Mouse (Mus musculus): ENCODE measurements at regions not wholly inside any gene's neighbourhood (a gene's known extent, or its start where the extent isn't known, plus 50 kb on each side); places are given as distances from the start of the nearest gene placed in this dataset.

GRCm38 (mm10) chr8:93591608-93592301 lies 56.1 kb upstream of the Ces5a start:
- TF ChIP-seq POLR2A (IDR thresholded peaks at IDR 0.05; ENCODE audit: low read depth, low read length) (no peak), CTCF (conservative IDR thresholded peaks at IDR 0.05; ENCODE audit: insufficient read depth, insufficient read length, low read depth, low read length) (peak; percentile 82)
- no peaks in the 10 kb centered on the region for H3K4me1 ChIP-seq (ENCODE audit: control insufficient read depth, insufficient read depth, low read length)
- no peak overlapping the region for H3K4me3 ChIP-seq (ENCODE audit: insufficient read depth, low read depth, low read length)
- H3K27me3 ChIP-seq (replicated peaks; ENCODE audit: control insufficient read depth, insufficient read depth, low read length) = no peaks in the 10 kb centered on the region; the same call in 1 of the 2 replicates
- peak; percentile 66 for DNase-seq
- H3K27ac ChIP-seq (ENCODE audit: insufficient read depth, low read depth, low read length) = no peak overlapping the region
- H3K36me3 ChIP-seq (ENCODE audit: control insufficient read depth, insufficient read depth, low read length) = no peaks in the 10 kb centered on the region
- 38% methylated on average over 9 of the region's 9 CpGs for WGBS

GRCm38 (mm10) chr8:93592302-93592651 lies 56.6 kb upstream of the Ces5a start:
- no peak overlapping the region for H3K27ac ChIP-seq (ENCODE audit: insufficient read depth, low read depth, low read length)
- no peak for DNase-seq
- H3K36me3 ChIP-seq (ENCODE audit: control insufficient read depth, insufficient read depth, low read length) = no peaks in the 10 kb centered on the region
- no peak overlapping the region for H3K4me3 ChIP-seq (ENCODE audit: insufficient read depth, low read depth, low read length)
- no peaks in the 10 kb centered on the region; the same call in 1 of the 2 replicates for H3K27me3 ChIP-seq (replicated peaks; ENCODE audit: control insufficient read depth, insufficient read depth, low read length)
- no peaks in the 10 kb centered on the region for H3K4me1 ChIP-seq (ENCODE audit: control insufficient read depth, insufficient read depth, low read length)
- 25% methylated on average over 3 of the region's 3 CpGs for WGBS
- TF ChIP-seq CTCF (conservative IDR thresholded peaks at IDR 0.05; ENCODE audit: insufficient read depth, insufficient read length, low read depth, low read length) (no peak), POLR2A (IDR thresholded peaks at IDR 0.05; ENCODE audit: low read depth, low read length) (no peak)

DNA sequence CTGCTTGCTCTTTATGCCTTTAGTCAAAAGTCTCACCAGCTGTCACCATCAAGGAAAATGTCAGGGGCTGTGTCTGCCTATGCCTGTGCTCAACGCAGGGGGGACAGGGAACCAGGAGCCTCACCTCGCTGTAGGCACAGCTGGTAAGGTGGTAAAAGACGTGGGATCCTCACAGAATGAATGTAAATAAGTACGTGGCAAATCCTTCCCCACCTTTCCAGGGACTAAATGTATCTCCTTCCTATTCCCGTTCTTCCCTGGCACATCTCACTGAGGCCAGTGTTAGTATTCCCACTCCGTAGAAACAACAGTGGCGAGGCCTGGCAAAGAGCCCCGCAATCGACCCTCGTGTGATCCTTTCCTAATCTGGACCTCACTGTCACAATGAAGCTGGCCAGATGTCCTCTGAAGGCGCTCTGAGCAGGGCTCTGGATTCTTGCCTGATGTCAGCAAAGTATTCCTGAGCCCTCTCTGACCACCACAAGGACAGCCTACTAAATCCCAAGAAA lies 63.0 kb upstream of the Ces5a start:
- H3K36me3 ChIP-seq (ENCODE audit: control insufficient read depth, insufficient read depth, low read length) = no peaks in the 10 kb centered on the region
- no peaks in the 10 kb centered on the region; the same call in 1 of the 2 replicates for H3K27me3 ChIP-seq (replicated peaks; ENCODE audit: control insufficient read depth, insufficient read depth, low read length)
- H3K4me3 ChIP-seq (ENCODE audit: insufficient read depth, low read depth, low read length) = no peak overlapping the region
- 34% methylated on average over 11 of the region's 11 CpGs for WGBS
- TF ChIP-seq CTCF (conservative IDR thresholded peaks at IDR 0.05; ENCODE audit: insufficient read depth, insufficient read length, low read depth, low read length) (no peak), POLR2A (IDR thresholded peaks at IDR 0.05; ENCODE audit: low read depth, low read length) (no peak)
- H3K4me1 ChIP-seq (ENCODE audit: control insufficient read depth, insufficient read depth, low read length) = no peaks in the 10 kb centered on the region
- H3K27ac ChIP-seq (ENCODE audit: insufficient read depth, low read depth, low read length) = no peak overlapping the region
- DNase-seq = peak; percentile 38

DNA sequence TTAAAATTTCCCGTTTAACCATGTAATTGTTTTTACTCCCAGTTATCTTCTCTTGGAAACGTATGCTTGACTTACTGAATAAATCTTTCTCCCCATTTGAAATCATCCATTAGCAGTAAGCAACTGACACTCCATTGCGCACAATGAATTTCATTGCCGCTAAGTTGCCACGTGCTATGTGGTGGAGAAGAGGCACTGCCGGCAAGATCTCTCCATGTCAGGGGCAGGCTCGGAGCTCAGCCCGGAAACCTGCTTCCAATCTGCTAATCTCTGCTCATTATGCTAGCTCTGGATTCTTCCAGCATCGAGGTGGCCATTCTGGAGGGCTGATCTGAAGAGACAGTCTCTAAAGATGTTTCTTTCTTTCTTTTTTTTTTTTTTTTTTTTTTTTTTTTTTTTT lies 63.7 kb upstream of the Ces5a start:
- no peaks in the 10 kb centered on the region for H3K4me1 ChIP-seq (ENCODE audit: control insufficient read depth, insufficient read depth, low read length)
- no peaks in the 10 kb centered on the region for H3K36me3 ChIP-seq (ENCODE audit: control insufficient read depth, insufficient read depth, low read length)
- 0 out of 2 replicates have a peak overlapping the region, but pooled peaks have one; percentile 38 for H3K27ac ChIP-seq (ENCODE audit: insufficient read depth, low read depth, low read length)
- 59% methylated on average over 9 of the region's 9 CpGs for WGBS
- H3K4me3 ChIP-seq (ENCODE audit: insufficient read depth, low read depth, low read length) = no peak overlapping the region
- no peak for TF ChIP-seq POLR2A (IDR thresholded peaks at IDR 0.05; ENCODE audit: low read depth, low read length)
- no peak for TF ChIP-seq CTCF (conservative IDR thresholded peaks at IDR 0.05; ENCODE audit: insufficient read depth, insufficient read length, low read depth, low read length)
- no peaks in the 10 kb centered on the region; the same call in 1 of the 2 replicates for H3K27me3 ChIP-seq (replicated peaks; ENCODE audit: control insufficient read depth, insufficient read depth, low read length)
- no peak for DNase-seq

DNA sequence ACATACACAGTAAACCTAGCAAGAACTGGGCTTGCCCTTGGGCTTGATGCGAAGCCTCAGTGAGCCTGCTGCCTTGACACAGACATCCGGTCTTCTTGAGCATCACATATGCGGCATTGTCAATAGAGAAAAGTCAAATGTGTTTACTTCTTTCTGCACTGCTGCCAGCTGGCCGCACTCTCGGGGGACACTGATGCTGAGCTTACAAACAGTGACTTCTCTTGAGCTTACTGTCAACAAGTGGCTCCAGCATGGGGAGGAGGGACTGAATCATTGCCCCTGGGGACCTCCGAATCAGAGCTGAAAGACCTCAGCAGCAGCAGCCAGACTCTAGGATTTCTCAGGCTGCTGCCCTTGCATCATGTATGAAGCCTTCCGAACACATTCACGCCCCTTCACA lies 64.1 kb upstream of the Ces5a start:
- DNase-seq = peak; percentile 22

GRCm38 (mm10) chr8:93626807-93627526 lies 91.3 kb upstream of the Ces5a start:
- Histone ChIP-seq H3K27ac (ENCODE audit: insufficient read depth, low read depth, low read length) (no peak overlapping the region), H3K4me3 (ENCODE audit: insufficient read depth, low read depth, low read length) (no peak overlapping the region), H3K4me1 (ENCODE audit: control insufficient read depth, insufficient read depth, low read length) (no peaks in the 10 kb centered on the region), H3K27me3 (replicated peaks; ENCODE audit: control insufficient read depth, insufficient read depth, low read length) (no peaks in the 10 kb centered on the region), H3K36me3 (ENCODE audit: control insufficient read depth, insufficient read depth, low read length) (no peaks in the 10 kb centered on the region)
- WGBS = 27% methylated on average over 18 of the region's 18 CpGs
- no peak for DNase-seq
- no peak for TF ChIP-seq POLR2A (IDR thresholded peaks at IDR 0.05; ENCODE audit: low read depth, low read length)
- TF ChIP-seq CTCF (conservative IDR thresholded peaks at IDR 0.05; ENCODE audit: insufficient read depth, insufficient read length, low read depth, low read length) = no peak

More for the DNA sequence above, 64.1 kb upstream of the Ces5a start:
- no peak overlapping the region for H3K4me3 ChIP-seq (ENCODE audit: insufficient read depth, low read depth, low read length)
- TF ChIP-seq POLR2A (IDR thresholded peaks at IDR 0.05; ENCODE audit: low read depth, low read length) (no peak), CTCF (conservative IDR thresholded peaks at IDR 0.05; ENCODE audit: insufficient read depth, insufficient read length, low read depth, low read length) (no peak)
- H3K36me3 ChIP-seq (ENCODE audit: control insufficient read depth, insufficient read depth, low read length) = no peaks in the 10 kb centered on the region
- H3K27me3 ChIP-seq (replicated peaks; ENCODE audit: control insufficient read depth, insufficient read depth, low read length) = no peaks in the 10 kb centered on the region; the same call in 1 of the 2 replicates
- H3K27ac ChIP-seq (ENCODE audit: insufficient read depth, low read depth, low read length) = no peak overlapping the region
- H3K4me1 ChIP-seq (ENCODE audit: control insufficient read depth, insufficient read depth, low read length) = no peaks in the 10 kb centered on the region
- WGBS = 45% methylated on average over 8 of the region's 8 CpGs

DNA sequence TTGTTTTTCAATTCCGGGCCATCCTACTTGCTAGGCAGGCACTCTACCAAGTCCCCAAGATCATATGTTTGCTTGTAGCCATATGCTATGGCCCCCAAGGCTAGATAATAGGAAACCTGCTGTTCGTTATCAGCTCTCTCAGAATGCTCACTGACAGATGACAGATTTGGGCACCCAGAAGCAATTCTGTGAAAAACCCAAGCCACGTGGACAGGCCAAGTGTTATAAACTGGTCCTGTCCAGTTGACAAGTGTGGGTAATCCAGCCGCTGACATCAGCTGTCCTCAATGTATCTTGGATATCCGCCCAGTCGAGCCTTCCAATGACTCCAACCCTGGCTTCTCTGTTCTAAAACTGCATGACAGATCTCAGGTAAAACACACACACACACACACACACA lies 92.0 kb upstream of the Ces5a start:
- Histone ChIP-seq H3K36me3 (ENCODE audit: control insufficient read depth, insufficient read depth, low read length) (no peaks in the 10 kb centered on the region), H3K4me1 (ENCODE audit: control insufficient read depth, insufficient read depth, low read length) (no peaks in the 10 kb centered on the region), H3K27ac (ENCODE audit: insufficient read depth, low read depth, low read length) (no peak overlapping the region), H3K4me3 (ENCODE audit: insufficient read depth, low read depth, low read length) (no peak overlapping the region), H3K27me3 (replicated peaks; ENCODE audit: control insufficient read depth, insufficient read depth, low read length) (no peaks in the 10 kb centered on the region)
- no peak for DNase-seq
- WGBS = 77% methylated on average over 6 of the region's 6 CpGs
- no peak for TF ChIP-seq POLR2A (IDR thresholded peaks at IDR 0.05; ENCODE audit: low read depth, low read length)
- TF ChIP-seq CTCF (conservative IDR thresholded peaks at IDR 0.05; ENCODE audit: insufficient read depth, insufficient read length, low read depth, low read length) = no peak
